Mouse (Mus musculus) heart, postnatal 0 days (tissue): ENCODE results near the gene Gpc5. TPM values are rescaled to one million over a fixed set of nuclear protein-coding genes. Genes with fewer than 3 reads are reported as not detected.

Experiments used
- ATAC-seq: fragments of 200-750 bp; cut with Nextera tagmentation; 2 replicates; pipeline ENCODE4 v1.8.0; 2017; ENCODE audit warnings: low read depth, moderate number of reproducible peaks, moderate library complexity; ENCODE audit not compliant: insufficient read depth
- DNase-seq: peaks from one replicate; pipeline ENCODE4 v3.0.0-alpha.2; 2016; ENCODE audit warnings: low spot score
- H3K27ac ChIP-seq: fragments of 300-500 bp; sonication (generic); 2 replicates; pipeline ENCODE4 v1.5.1; 2014; ENCODE audit warnings: low read depth, mild to moderate bottlenecking
- H3K27me3 ChIP-seq: fragments of 300-500 bp; sonication (generic); 2 replicates; pipeline ENCODE4 v1.6.1; 2014; ENCODE audit warnings: low read length, mixed read lengths; ENCODE audit not compliant: control insufficient read depth, insufficient read depth
- H3K36me3 ChIP-seq: fragments of 300-500 bp; sonication (generic); replicated peaks from 2 replicates; pipeline ENCODE4 v1.6.1; 2014; ENCODE audit warnings: low read length, mixed read lengths; ENCODE audit not compliant: control insufficient read depth, insufficient read depth
- H3K4me1 ChIP-seq: fragments of 300-500 bp; sonication (generic); 2 replicates; pipeline ENCODE4 v1.6.1; 2014; ENCODE audit warnings: antibody characterized with exemption; ENCODE audit not compliant: control insufficient read depth, insufficient read depth
- H3K4me2 ChIP-seq: fragments of 300-500 bp; sonication (generic); 2 replicates; pipeline ENCODE4 v1.6.1; 2014; ENCODE audit warnings: low read depth, mild to moderate bottlenecking, low read length, moderate library complexity
- H3K4me3 ChIP-seq: fragments of 300-500 bp; sonication (generic); 2 replicates; pipeline ENCODE4 v1.5.1; 2014; ENCODE audit warnings: low read depth, low read length
- H3K9ac ChIP-seq: fragments of 300-500 bp; sonication (generic); replicated peaks from 2 replicates; pipeline ENCODE4 v1.6.1; 2014; ENCODE audit warnings: low read depth, low read length, mixed read lengths
- H3K9me3 ChIP-seq: fragments of 300-500 bp; sonication (generic); replicated peaks from 2 replicates; pipeline ENCODE4 v1.6.1; 2016; ENCODE audit warnings: low read length; ENCODE audit not compliant: control insufficient read depth
- CTCF ChIP-seq: IDR thresholded peaks from 2 replicates; pipeline ENCODE4 v1.5.1; 2016; ENCODE audit warnings: antibody characterized with exemption, control low read depth, low read depth
- EP300 ChIP-seq: IDR thresholded peaks from 2 replicates; pipeline ENCODE4 v1.6.1; 2016; ENCODE audit warnings: antibody characterized with exemption, low read depth
- WGBS: fragments of 180-500 bp; shearing (Covaris S2); extraction: QIAGEN DNeasy Blood & Tissue Kit; methylation state at CpG from one replicate; pipeline ENCODE4 v1.1.7; 2014; 5-methylcytosine and 5-hydroxymethylcytosine counted together
- polyA plus RNA-seq: library from polyadenylated mRNA; unstranded; fragments of >200 nt; fragmentation: Nextera tagmentation; extraction: Ambion mirVana; gene quantifications from 2 replicates; pipeline ENCODE4 v1.2.1, GENCODE M21; 2015
- total RNA-seq: library from RNA; depleted of rRNA; stranded (reverse); fragments of >200 nt; gene quantifications from 2 replicates; pipeline ENCODE4 v1.2.3, GENCODE M21; 2014; ENCODE audit warnings: low replicate concordance; rRNA removed

Gene Gpc5
- total RNA-seq, result not detected in 2 replicates
- polyA plus RNA-seq, result not detected in 2 replicates

DNA sequence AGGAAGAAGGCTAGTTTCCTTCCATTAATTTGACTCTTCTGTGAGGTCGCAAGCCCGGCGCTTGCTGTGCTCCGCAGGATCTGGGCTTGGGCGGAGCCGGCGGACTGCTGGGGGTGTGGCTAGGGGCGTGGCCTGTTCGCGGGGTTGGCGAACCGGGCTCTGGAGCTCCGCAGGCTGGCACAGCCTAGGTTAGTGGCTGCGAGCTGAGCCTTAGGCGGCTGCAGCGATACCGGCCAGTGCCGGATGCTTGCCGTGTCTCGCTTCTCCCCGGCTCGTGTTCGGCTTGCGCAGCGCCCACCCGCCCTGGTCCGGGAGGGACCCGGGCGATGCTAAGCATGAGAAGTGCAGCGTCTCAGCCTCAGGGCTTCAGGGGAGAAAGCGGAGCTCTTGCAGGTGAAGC is at the start of gene Gpc5:
Gpc5 (plus strand) TSS at position 135 of the 400 bp plus-strand sequence.
- no peak within 1 kb of the TSS for H3K9ac ChIP-seq
- H3K27ac ChIP-seq, result no peak within 1 kb of the TSS
- WGBS, result 0% methylated on average over 25 of the region's 31 CpGs
- peak within 1 kb of the TSS; percentile 74 for H3K4me2 ChIP-seq
- ATAC-seq (peak; percentile 99), DNase-seq (peak; percentile 63)
- H3K4me1 ChIP-seq, result no peaks in the 10 kb centered on the region
- H3K36me3 ChIP-seq, result no peaks in the 10 kb centered on the region
- no peaks in the 10 kb centered on the region for H3K9me3 ChIP-seq
- peak within 1 kb of the TSS; percentile 52 for H3K4me3 ChIP-seq
- H3K27me3 ChIP-seq, result peaks cover 34% of the 10 kb centered on the region
- TF ChIP-seq EP300 (no peak), CTCF (no peak)

DNA sequence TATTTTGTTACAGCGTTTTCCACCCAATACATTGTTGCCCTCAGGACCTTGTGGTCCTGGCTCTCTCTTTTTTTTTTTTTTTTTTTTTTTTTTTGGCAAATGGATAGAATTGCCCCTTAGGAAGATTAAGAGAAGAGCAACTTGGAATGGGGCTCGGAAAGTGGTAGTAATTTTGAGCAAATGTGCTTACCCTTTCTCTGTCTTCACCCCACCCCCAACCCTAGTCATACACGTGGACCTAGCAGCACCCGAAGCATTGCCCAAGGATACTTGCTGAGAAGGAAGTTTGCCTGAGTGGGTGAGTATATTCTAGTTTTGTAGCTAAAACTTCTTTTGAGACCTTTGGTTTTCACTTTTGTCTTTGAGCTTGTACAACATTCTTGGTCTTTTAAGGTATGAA is 49.4 kb upstream of the Gpc5 start:
- H3K4me1 ChIP-seq, result peaks cover 10% of the 10 kb centered on the region
- peak overlapping the region; percentile 97 for H3K27ac ChIP-seq
- ATAC-seq (no peak), DNase-seq (no peak)
- WGBS, result 5% methylated on average over 4 of the region's 4 CpGs
- H3K9ac ChIP-seq, result no peak overlapping the region
- H3K4me2 ChIP-seq, result peak overlapping the region; percentile 87
- peak overlapping the region; percentile 90 for H3K4me3 ChIP-seq
- H3K27me3 ChIP-seq, result no peaks in the 10 kb centered on the region
- H3K36me3 ChIP-seq, result peaks cover 38% of the 10 kb centered on the region
- no peaks in the 10 kb centered on the region for H3K9me3 ChIP-seq
- TF ChIP-seq CTCF, result no peak
- TF ChIP-seq EP300, result no peak

DNA sequence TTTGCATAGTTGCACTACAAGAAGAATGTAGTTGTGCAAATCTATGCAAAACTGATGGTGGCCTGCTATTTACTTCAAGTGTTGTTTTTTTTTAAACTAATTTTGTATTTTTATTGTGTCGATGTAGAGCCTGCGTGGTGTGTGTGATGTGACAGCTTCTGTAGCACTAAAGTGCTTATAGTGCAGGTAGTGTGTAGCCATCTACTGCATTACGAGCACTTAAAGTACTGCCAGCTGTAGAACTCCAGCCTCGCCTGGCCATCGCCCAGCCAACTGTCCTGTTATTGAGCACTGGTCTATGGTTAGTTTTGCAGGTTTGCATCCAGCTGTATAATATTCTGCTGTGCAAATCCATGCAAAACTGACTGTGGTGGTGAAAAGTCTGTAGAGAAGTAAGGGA is 48.0 kb upstream of the Gpc5 start:
- peaks cover 10% of the 10 kb centered on the region for H3K4me1 ChIP-seq
- no peak for ATAC-seq
- H3K36me3 ChIP-seq, result peaks cover 40% of the 10 kb centered on the region
- no peak overlapping the region for H3K4me2 ChIP-seq
- H3K9ac ChIP-seq, result no peak overlapping the region
- WGBS, result 82% methylated on average over 5 of the region's 5 CpGs
- no peaks in the 10 kb centered on the region for H3K9me3 ChIP-seq
- no peak for TF ChIP-seq EP300
- TF ChIP-seq CTCF, result no peak
- no peak for DNase-seq
- no peak overlapping the region for H3K4me3 ChIP-seq
- H3K27me3 ChIP-seq, result no peaks in the 10 kb centered on the region
- H3K27ac ChIP-seq, result no peak overlapping the region

DNA sequence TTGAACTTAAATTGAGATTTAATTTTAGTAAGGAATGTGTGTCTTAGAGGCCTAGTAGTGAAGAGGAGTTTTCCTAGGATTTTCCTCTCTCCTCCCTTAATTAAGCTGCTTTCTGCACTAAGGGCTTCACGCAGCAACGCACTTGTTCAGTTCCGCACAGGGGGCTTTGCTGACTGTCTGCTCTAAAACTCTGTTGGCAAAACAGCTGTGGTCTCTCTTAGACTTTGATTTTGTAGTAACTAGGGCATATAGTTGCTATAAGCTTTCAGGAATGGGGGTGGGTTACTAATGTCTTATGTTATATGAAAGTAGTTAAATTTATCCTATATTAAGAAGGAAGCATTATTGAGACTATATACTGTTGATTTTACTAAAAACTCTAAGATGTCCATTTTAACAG is 46.3 kb upstream of the Gpc5 start:
- Histone ChIP-seq H3K9ac (no peak overlapping the region), H3K4me1 (peaks cover 10% of the 10 kb centered on the region), H3K27ac (no peak overlapping the region), H3K36me3 (peaks cover 40% of the 10 kb centered on the region), H3K4me2 (no peak overlapping the region), H3K27me3 (no peaks in the 10 kb centered on the region), H3K9me3 (no peaks in the 10 kb centered on the region), H3K4me3 (no peak overlapping the region)
- no peak for TF ChIP-seq CTCF
- no peak for TF ChIP-seq EP300
- WGBS, result 91% methylated on average over 3 of the region's 3 CpGs
- no peak for DNase-seq
- no peak for ATAC-seq

DNA sequence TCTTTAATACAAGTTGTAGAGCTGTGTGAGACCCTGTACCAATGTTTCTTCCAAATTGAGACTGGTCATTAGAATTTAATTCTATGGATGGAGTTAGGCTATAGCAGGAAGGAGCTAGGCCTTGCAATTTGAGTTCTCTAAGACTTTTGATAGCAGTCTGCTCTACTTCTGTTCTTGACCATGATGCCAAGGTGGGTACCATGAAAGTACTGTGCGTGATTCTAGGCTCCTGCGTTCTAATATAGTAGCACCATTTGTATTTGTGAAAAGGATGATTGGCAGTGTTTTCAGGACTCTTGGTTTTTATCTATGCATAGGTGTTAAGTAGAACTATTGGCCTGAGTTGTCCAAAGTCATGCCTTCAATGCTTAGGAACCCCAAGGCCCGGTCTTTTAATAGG is 44.7 kb upstream of the Gpc5 start:
- H3K36me3 ChIP-seq, result peaks cover 40% of the 10 kb centered on the region
- no peak for ATAC-seq

More for the DNA sequence above, 44.7 kb upstream of the Gpc5 start:
- no peak overlapping the region for H3K4me2 ChIP-seq
- H3K27ac ChIP-seq, result no peak overlapping the region
- peaks cover 9% of the 10 kb centered on the region for H3K4me1 ChIP-seq
- H3K9ac ChIP-seq, result no peak overlapping the region
- H3K9me3 ChIP-seq, result no peaks in the 10 kb centered on the region
- no peak for DNase-seq
- H3K27me3 ChIP-seq, result no peaks in the 10 kb centered on the region
- H3K4me3 ChIP-seq, result no peak overlapping the region
- WGBS, result 93% methylated on average over 3 of the region's 3 CpGs
- TF ChIP-seq CTCF (no peak), EP300 (no peak)
